Mouse (Mus musculus) ES-CJ7 (cell line): ENCODE results near the gene Zfp462.

ENCODE experiments used
- DNase-seq: peaks from one replicate; pipeline ENCODE4 v3.0.0; 2011; ENCODE audit warnings: low read depth, low spot score

The Zfp462 gene

GRCm38 (mm10) chr4:55102382-55102781 lies 157.5 kb downstream of the Zfp462 start:
- no peak for DNase-seq

- DNase-seq, result no peak
These were observed 158.7 kb downstream of the Zfp462 start for GRCm38 (mm10) chr4:55103575-55103974.

GRCm38 (mm10) chr4:55117839-55118487 lies 173.1 kb downstream of the Zfp462 start:
- no peak for DNase-seq

- DNase-seq, result peak; percentile 29
These were observed 176.3 kb downstream of the Zfp462 start for GRCm38 (mm10) chr4:55121126-55121525.

- DNase-seq, result peak; percentile 17
These were observed 177.1 kb downstream of the Zfp462 start for GRCm38 (mm10) chr4:55121952-55122351.

GRCm38 (mm10) chr4:55124126-55124525 lies 179.3 kb downstream of the Zfp462 start:
- no peak for DNase-seq

GRCm38 (mm10) chr4:55125048-55125737 lies 180.3 kb downstream of the Zfp462 start:
- no peak for DNase-seq

- DNase-seq, result no peak
These were observed 180.8 kb downstream of the Zfp462 start for GRCm38 (mm10) chr4:55125738-55126054.

GRCm38 (mm10) chr4:55127228-55127901 lies 182.5 kb downstream of the Zfp462 start:
- DNase-seq, result no peak

GRCm38 (mm10) chr4:55128088-55128835 lies 183.4 kb downstream of the Zfp462 start:
- DNase-seq, result no peak
